Mouse (Mus musculus) CH12.LX (cell line): Measurements from ENCODE around the gene Tbc1d2. TPM values are rescaled to one million over a fixed set of nuclear protein-coding genes. Genes with fewer than 3 reads are reported as not detected.
A peak's percentile ranks its signal among the peaks of the same experiment; 100 is the strongest.
"Not testable (repeated sequence)": the region's sequence is repeated elsewhere in the genome, so short reads cannot be mapped to it uniquely, and the experiment has no call there.

ENCODE experiments used
- DNase-seq: peaks from one replicate; pipeline ENCODE4 v3.0.0-alpha.2; 2013; ENCODE audit errors: extremely low read depth
- H3K27ac ChIP-seq: 2 replicates; pipeline ENCODE4 v1.5.1; 2012; ENCODE audit warnings: low read depth, mild to moderate bottlenecking, control low read depth, moderate library complexity; ENCODE audit not compliant: insufficient read depth
- H3K27me3 ChIP-seq: replicated peaks from 2 replicates; pipeline ENCODE3; 2012; ENCODE audit warnings: inconsistent platforms
- H3K36me3 ChIP-seq, 2 experiments: replicated peaks in 1 of 2; 2 replicates each; pipeline versions ENCODE3 to v1.6.1; 2012; ENCODE audit warnings: inconsistent platforms in 1 of 2, low read length in 1 of 2, mild to moderate bottlenecking in 1 of 2, mixed read lengths in 1 of 2, moderate library complexity in 1 of 2; ENCODE audit not compliant: control insufficient read depth in 1 of 2, insufficient read depth in 1 of 2
- H3K4me1 ChIP-seq, 2 experiments: 2 replicates each; pipeline ENCODE4 v1.6.1; 2012; ENCODE audit warnings: inconsistent platforms in 1 of 2, moderate library complexity in 1 of 2; ENCODE audit not compliant: insufficient read depth in 2 of 2, control insufficient read depth in 1 of 2
- H3K4me2 ChIP-seq: 2 replicates; pipeline ENCODE4 v1.6.1; 2012; ENCODE audit warnings: low read depth, mild to moderate bottlenecking, control low read depth; ENCODE audit not compliant: poor library complexity, insufficient read depth, severe bottlenecking
- H3K4me3 ChIP-seq, 3 experiments: fragments of 150-350 bp in 1 of 3; sonication (generic) in 1 of 3; replicated peaks in 1 of 3; 2 replicates each; pipeline versions ENCODE3 to v1.5.1; 2011 to 2012; ENCODE audit warnings: low read depth in 2 of 3, low read length in 2 of 3, mild to moderate bottlenecking in 2 of 3, moderate library complexity in 2 of 3, control low read depth in 1 of 3, improper control_type of control experiment in 1 of 3, inconsistent platforms in 1 of 3, mixed read lengths in 1 of 3; ENCODE audit not compliant: poor library complexity in 1 of 3
- H3K79me2 ChIP-seq: replicated peaks from 2 replicates; pipeline ENCODE4 v1.6.1; 2012; ENCODE audit warnings: mild to moderate bottlenecking, moderate library complexity; ENCODE audit not compliant: control insufficient read depth, poor library complexity, insufficient read depth, severe bottlenecking; ENCODE audit errors: extremely low read depth
- H3K9ac ChIP-seq: 2 replicates; pipeline ENCODE4 v1.6.1; 2012; ENCODE audit warnings: low read depth, mild to moderate bottlenecking, control low read depth, moderate library complexity; ENCODE audit not compliant: insufficient read depth
- H3K9me3 ChIP-seq: replicated peaks from 2 replicates; pipeline ENCODE3; 2012; ENCODE audit warnings: low read length, inconsistent platforms, mixed read lengths
- ELF1 ChIP-seq: IDR thresholded peaks from 2 replicates; pipeline ENCODE4 v1.6.1; 2014; ENCODE audit warnings: low read depth, mild to moderate bottlenecking, inconsistent platforms, low read length, improper control_type of control experiment
- MAFK ChIP-seq: IDR thresholded peaks from 2 replicates; pipeline ENCODE4 v1.6.1; 2011; ENCODE audit warnings: low read length, improper control_type of control experiment; ENCODE audit not compliant: insufficient replicate concordance
- NRF1 ChIP-seq: IDR thresholded peaks from 2 replicates; pipeline ENCODE4 v1.6.1; 2014; ENCODE audit warnings: low read depth, mild to moderate bottlenecking, inconsistent platforms, low read length, improper control_type of control experiment, moderate library complexity
- RCOR1 ChIP-seq: conservative IDR thresholded peaks from 2 replicates; pipeline ENCODE4 v1.6.1; 2012; ENCODE audit warnings: low read depth, mild to moderate bottlenecking, inconsistent platforms, low read length, improper control_type of control experiment
- SIN3A ChIP-seq: IDR thresholded peaks from 2 replicates; pipeline ENCODE4 v1.6.1; 2012; ENCODE audit warnings: low read length, improper control_type of control experiment, inconsistent platforms
- TBP ChIP-seq: conservative IDR thresholded peaks from 2 replicates; pipeline ENCODE4 v1.6.1; 2011; ENCODE audit warnings: low read depth, low read length, improper control_type of control experiment
- ZMIZ1 ChIP-seq: IDR thresholded peaks from 2 replicates; pipeline ENCODE4 v1.6.1; 2012; ENCODE audit warnings: low read depth, mild to moderate bottlenecking, inconsistent platforms, low read length, improper control_type of control experiment
- ZNF384 ChIP-seq: IDR thresholded peaks from 2 replicates; pipeline ENCODE4 v1.6.1; 2012; ENCODE audit warnings: low read depth, low read length, improper control_type of control experiment, inconsistent platforms
- dilution Hi-C: fragments of 300-500 bp; cut with MboI; formaldehyde crosslinking; loops from 2 replicates; pipeline ENCODE4 v1.14.3; 2020; ENCODE audit warnings: low sequenced_read_pairs; ENCODE audit not compliant: extremely low pct_unique_long_range_greater_than_20kb, extremely low pct_ligation_motif_present
- in situ Hi-C: fragments of 300-500 bp; cut with MboI; formaldehyde crosslinking; loops from 3 replicates; pipeline ENCODE4 v1.14.3; 2019; ENCODE audit warnings: low sequenced_read_pairs, low pct_ligation_motif_present, low pct_unique_long_range_greater_than_20kb, mixed read lengths
- polyA plus RNA-seq: library from polyadenylated mRNA; unstranded; fragments of >175 nt; gene quantifications from 2 replicates; pipeline ENCODE4 v1.2.1, GENCODE M21; 2012; ENCODE audit warnings: low read depth; ENCODE audit not compliant: insufficient read length
- total RNA-seq, 2 experiments: library from RNA; depleted of rRNA; stranded (reverse); fragments of 300-350 nt in 1 of 2; fragments of >200 nt in 1 of 2; gene quantifications; 2 replicates each; pipeline ENCODE4 v1.2.3; 2012 to 2014

Gene Tbc1d2
- total and polyA plus RNA-seq, 3 experiments, result 0.12 to 1.1 (median 0.29) TPM

GRCm38 (mm10) chr4:46585041-46585810 is 64.8 kb downstream of the Tbc1d2 start (continued):
- no peak for TF ChIP-seq NRF1
- no peak for TF ChIP-seq ELF1
- TF ChIP-seq ZNF384, result no peak
- 0 out of 2 replicates have a peak, but pooled peaks have one; percentile 30 for TF ChIP-seq RCOR1
- TF ChIP-seq TBP, result no peak

GRCm38 (mm10) chr4:46584536-46584935 is 65.5 kb downstream of the Tbc1d2 start:
- Histone ChIP-seq H3K36me3 (peaks cover 34 to 36% of the 10 kb centered on the region in 2 experiments), H3K9ac (peak overlapping the region; percentile 68; the same call in 1 of the 2 replicates), H3K79me2 (peaks cover 45% of the 10 kb centered on the region), H3K27ac (peak overlapping the region; percentile 99), H3K4me1 (peaks cover 35 to 61% of the 10 kb centered on the region in 2 experiments), H3K4me2 (peak overlapping the region; percentile 42; the same call in 1 of the 2 replicates)
- H3K27me3 ChIP-seq, in situ Hi-C loops, DNase-seq, dilution Hi-C loops, H3K4me3 ChIP-seq, H3K9me3 ChIP-seq: not testable (repeated sequence)

GRCm38 (mm10) chr4:46584084-46584483 is 65.9 kb downstream of the Tbc1d2 start:
- in situ Hi-C loops, DNase-seq, dilution Hi-C loops, H3K4me3 ChIP-seq, H3K9me3 ChIP-seq, H3K27me3 ChIP-seq, H3K9ac ChIP-seq: not testable (repeated sequence)
- peak overlapping the region; percentile 42; the same call in 1 of the 2 replicates for H3K4me2 ChIP-seq
- H3K36me3 ChIP-seq, result peaks cover 30 to 31% of the 10 kb centered on the region in 2 experiments
- H3K79me2 ChIP-seq, result peaks cover 43% of the 10 kb centered on the region
- peaks cover 31 to 57% of the 10 kb centered on the region in 2 experiments for H3K4me1 ChIP-seq
- H3K27ac ChIP-seq, result peak overlapping the region; percentile 99; the same call in 1 of the 2 replicates

- in situ Hi-C loops, H3K9me3 ChIP-seq, H3K27me3 ChIP-seq, DNase-seq, dilution Hi-C loops, H3K4me3 ChIP-seq: not testable (repeated sequence)
- H3K79me2 ChIP-seq, result peaks cover 37% of the 10 kb centered on the region
- 0 out of 2 replicates have a peak, but pooled peaks have one; percentile 27 for TF ChIP-seq SIN3A
- TF ChIP-seq ZMIZ1, result peak; percentile 46; the same call in 1 of the 2 replicates
- 0 out of 2 replicates have a peak, but pooled peaks have one; percentile 6 for TF ChIP-seq MAFK
- H3K36me3 ChIP-seq, result peaks cover 20 to 22% of the 10 kb centered on the region in 2 experiments
- H3K27ac ChIP-seq, result peak overlapping the region; percentile 92
- H3K9ac ChIP-seq, result peak overlapping the region; percentile 79
- H3K4me1 ChIP-seq, result peaks cover 19 to 47% of the 10 kb centered on the region in 2 experiments
- peak overlapping the region; percentile 52 for H3K4me2 ChIP-seq
Observed at GRCm38 (mm10) chr4:46582024-46582423, 68.0 kb downstream of the Tbc1d2 start.
